ENCODE assay signal across 19 mouse cellular contexts in genomic region chr9:99487841-99488240, GRCm38 (mm10). TPM values are rescaled to one million over a fixed set of nuclear protein-coding genes. Genes with fewer than 3 reads are reported as not detected.
"Had no signal": no experiment of that assay in that cellular context is flagged by ENCODE, and none has a peak within 500 bp of the region (broad histone marks: within the 10 kb centered on the region; RNA-seq: fewer than 3 reads in every experiment).

No protein-coding gene starts in this region.

- H3K9me3 ChIP-seq: neural tube, embryonic 13.5 days; neural tube, embryonic 15.5 days; stomach, embryonic 15.5 days had no signal

- H3K27ac ChIP-seq: neural tube, embryonic 13.5 days; neural tube, embryonic 15.5 days; stomach, embryonic 15.5 days; stomach, postnatal 0 days had no signal

- DNase-seq: retina, postnatal 1 day; right cerebral cortex, adult 18-20 months; right cerebral cortex, postnatal 14 days; right cerebral cortex, postnatal 25 days; right cerebral cortex, postnatal 4 days; spleen, adult 18-20 months; thymus, adult 18-20 months; thymus, adult 2 months; thymus, postnatal 14 days; thymus, postnatal 25 days; thymus, postnatal 36 days; thymus, postnatal 4 days had no signal

- H3K4me1 ChIP-seq: neural tube, embryonic 13.5 days; neural tube, embryonic 15.5 days; stomach, embryonic 15.5 days had no signal

- H3K27me3 ChIP-seq: neural tube, embryonic 13.5 days; neural tube, embryonic 15.5 days; stomach, embryonic 15.5 days had no signal

- H3K4me3 ChIP-seq: neural tube, embryonic 13.5 days; neural tube, embryonic 15.5 days; stomach, embryonic 15.5 days had no signal

RNA-seq across cellular contexts. Expression of gene Nme9, which starts 36.6 kb away (rescaled TPM):
- total RNA-seq: neutrophil, adult 5-6 weeks had no signal
- polyA plus RNA-seq: neural tube, embryonic 13.5 days; neural tube, embryonic 14.5 days; stomach, embryonic 14.5 days; stomach, postnatal 0 days had no signal
